Mouse (Mus musculus) induced T-regulatory cell, adult 2 months (primary cell): ENCODE results near the gene Cabp1.

Source experiments
- DNase-seq: peaks from one replicate; pipeline ENCODE4 v3.0.0-alpha.2; 2012; ENCODE audit warnings: low read depth

Cabp1 gene

GRCm38 (mm10) chr5:115193669-115194625, at the start of gene Cabp1:
Gene Cabp1, minus strand, starts transcription at chr5:115194381.
- peak; percentile 80 for DNase-seq

- no peak for DNase-seq
Measured at GRCm38 (mm10) chr5:115240191-115240590, 46.0 kb upstream of the Cabp1 start.

GRCm38 (mm10) chr5:115238729-115239195, 44.6 kb upstream of the Cabp1 start:
- DNase-seq = peak; percentile 51

- peak; percentile 95 for DNase-seq
Measured at GRCm38 (mm10) chr5:115237803-115238728, 43.9 kb upstream of the Cabp1 start.

- peak; percentile 93 for DNase-seq
Measured at GRCm38 (mm10) chr5:115235786-115236263, 41.6 kb upstream of the Cabp1 start, which contains the start of gene Pop5. Gene Pop5, plus strand, starts transcription at chr5:115235836.

- DNase-seq = peak; percentile 86
Measured at GRCm38 (mm10) chr5:115235323-115235771, 41.2 kb upstream of the Cabp1 start.

GRCm38 (mm10) chr5:115234519-115234918, 40.3 kb upstream of the Cabp1 start:
- peak; percentile 27 for DNase-seq

- peak; percentile 15 for DNase-seq
Measured at GRCm38 (mm10) chr5:115233031-115233780, 39.0 kb upstream of the Cabp1 start.

GRCm38 (mm10) chr5:115232516-115232915, 38.3 kb upstream of the Cabp1 start:
- DNase-seq = no peak

GRCm38 (mm10) chr5:115231552-115232120, 37.5 kb upstream of the Cabp1 start:
- DNase-seq = peak; percentile 29

- no peak for DNase-seq
Measured at GRCm38 (mm10) chr5:115230830-115231551, 36.8 kb upstream of the Cabp1 start.

- peak; percentile 28 for DNase-seq
Measured at GRCm38 (mm10) chr5:115222485-115222884, 28.3 kb upstream of the Cabp1 start.

- peak; percentile 26 for DNase-seq
Measured at GRCm38 (mm10) chr5:115220931-115221640, 26.9 kb upstream of the Cabp1 start.

- no peak for DNase-seq
Measured at GRCm38 (mm10) chr5:115217998-115218397, 23.8 kb upstream of the Cabp1 start.

- DNase-seq = no peak
Measured at GRCm38 (mm10) chr5:115215273-115216185, 21.3 kb upstream of the Cabp1 start.

GRCm38 (mm10) chr5:115214864-115215263, 20.7 kb upstream of the Cabp1 start:
- peak; percentile 25 for DNase-seq

GRCm38 (mm10) chr5:115212861-115213260, 18.7 kb upstream of the Cabp1 start:
- DNase-seq = no peak

- DNase-seq = no peak
Measured at GRCm38 (mm10) chr5:115212451-115212850, 18.3 kb upstream of the Cabp1 start.
